Mouse (Mus musculus): ENCODE results near the gene Dydc2.
"Not testable (repeated sequence)": the region's sequence is repeated elsewhere in the genome, so short reads cannot be mapped to it uniquely, and the experiment has no call there.

Gene Dydc2

GRCm38 (mm10) chr14:41069108-41069507, at the start of gene Dydc2:
TSS of gene Dydc2 (minus strand) at chr14:41069208.
- DNase-seq (ENCODE audit: low spot score), result no peak

DNA sequence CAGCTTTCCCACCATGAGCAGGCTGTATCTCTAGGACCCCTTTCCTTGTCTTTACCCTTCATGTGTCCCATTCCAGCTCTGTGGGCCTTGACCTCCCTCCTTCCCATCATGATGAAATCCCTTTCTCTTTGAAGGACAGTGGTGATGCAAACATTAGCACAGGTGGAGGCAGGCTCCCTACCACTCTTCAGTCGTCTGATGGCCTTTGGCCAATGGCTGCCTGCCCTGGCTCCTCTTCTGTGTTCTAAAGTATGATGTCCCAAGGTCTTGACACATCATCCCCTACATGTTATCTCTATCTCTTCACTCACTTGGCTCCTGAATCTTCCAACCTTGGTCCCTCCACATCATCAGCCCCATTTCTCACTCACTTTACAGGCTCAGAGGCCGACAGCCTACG, 47.3 kb upstream of the Dydc2 start:
- DNase-seq (ENCODE audit: low spot score), result no peak

- DNase-seq (ENCODE audit: low spot score), result no peak
These were observed 43.9 kb upstream of the Dydc2 start for GRCm38 (mm10) chr14:41112944-41113343.

DNA sequence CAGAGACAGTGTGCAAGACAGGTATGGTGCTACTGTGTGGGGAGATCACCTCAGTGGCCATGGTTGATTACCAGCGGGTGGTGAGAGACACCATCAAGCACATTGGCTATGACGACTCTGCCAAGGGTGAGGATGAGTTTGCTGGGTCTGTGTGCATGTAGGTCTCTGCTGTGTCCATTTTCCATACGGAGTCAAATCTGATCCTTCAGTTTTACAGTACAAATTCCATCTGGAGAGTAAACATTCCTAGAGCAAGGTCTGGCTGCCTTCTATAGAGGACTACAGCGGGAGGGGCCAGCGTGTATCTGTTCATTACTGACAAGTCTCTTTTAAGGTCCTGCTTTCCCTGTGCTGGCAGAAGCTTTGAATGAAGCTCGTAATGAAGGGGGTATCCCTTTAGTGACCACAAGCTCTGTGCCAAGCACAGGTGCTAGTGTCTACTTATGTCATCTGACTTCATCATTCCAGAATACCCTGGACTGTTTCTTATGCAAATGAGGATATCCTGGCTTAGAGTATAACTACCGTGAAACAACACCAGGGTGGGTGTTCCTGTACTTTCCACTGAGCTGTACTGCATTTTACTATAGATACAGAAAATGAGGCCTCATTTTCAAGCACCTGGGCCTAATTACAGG, 42.1 kb upstream of the Dydc2 start:
- no peak for DNase-seq (ENCODE audit: low spot score)

GRCm38 (mm10) chr14:41104853-41105444, 35.9 kb upstream of the Dydc2 start, which contains the start of gene Mat1a:
TSS of gene Mat1a (plus strand) at chr14:41105035.
- no peak for DNase-seq (ENCODE audit: low spot score)

DNA sequence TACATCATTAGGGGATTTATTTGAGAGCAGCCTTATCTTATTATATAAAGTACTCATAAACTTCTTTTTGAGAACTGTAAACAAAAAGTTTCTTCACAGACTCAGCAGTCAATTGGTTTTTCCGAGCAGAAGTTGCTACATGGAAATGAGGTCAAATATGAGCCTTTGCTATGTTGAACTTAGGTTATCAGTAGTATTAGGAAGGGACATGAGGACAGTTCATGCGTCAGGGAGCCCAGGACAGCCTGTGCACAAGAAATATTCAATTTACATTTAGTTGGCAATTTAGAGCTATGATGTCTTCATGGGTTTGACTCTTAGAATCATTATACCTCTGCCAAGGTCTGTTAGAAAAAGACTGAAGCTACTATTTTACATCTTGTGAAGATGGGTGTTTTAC, 33.3 kb upstream of the Dydc2 start:
- no peak for DNase-seq (ENCODE audit: low spot score)

DNA sequence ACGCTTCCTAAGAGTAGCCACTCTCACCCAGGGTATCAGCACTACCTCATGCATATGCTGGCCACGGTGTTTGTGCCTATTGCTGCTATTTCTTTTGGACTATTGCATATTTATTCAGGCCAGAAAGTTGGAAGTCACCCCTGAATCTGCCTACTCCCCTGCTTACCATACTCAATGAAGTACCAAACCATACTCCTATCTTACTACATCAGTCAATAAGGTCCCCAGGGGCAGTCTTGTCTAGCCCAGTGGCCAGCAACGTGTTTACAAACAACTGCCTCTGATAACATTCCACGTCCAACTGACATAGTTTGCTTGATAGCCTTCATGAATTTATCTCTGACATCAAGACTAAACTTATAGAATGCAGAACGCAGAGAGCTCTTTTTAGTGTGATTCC, 32.2 kb upstream of the Dydc2 start:
- DNase-seq (ENCODE audit: low spot score), result no peak

DNA sequence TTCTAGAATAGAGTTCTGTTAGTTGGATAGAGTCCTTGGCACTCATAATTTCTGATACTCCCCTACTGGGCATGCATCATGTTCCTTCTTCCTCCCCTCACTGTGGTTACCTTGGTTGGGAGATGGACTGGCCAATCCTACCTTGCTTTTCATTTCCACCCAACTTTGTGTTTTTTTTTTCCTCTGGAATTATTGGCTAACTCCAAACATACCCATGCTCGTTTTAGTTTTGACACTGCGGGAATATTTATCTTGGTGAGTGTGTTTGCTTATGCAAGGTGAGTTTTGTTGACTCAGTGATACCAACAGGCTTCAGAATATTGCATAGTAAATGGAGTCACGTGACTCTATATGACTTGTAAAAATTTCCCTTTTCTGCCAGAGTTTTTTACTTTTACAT, 31.7 kb upstream of the Dydc2 start:
- DNase-seq (ENCODE audit: low spot score), result no peak

DNA sequence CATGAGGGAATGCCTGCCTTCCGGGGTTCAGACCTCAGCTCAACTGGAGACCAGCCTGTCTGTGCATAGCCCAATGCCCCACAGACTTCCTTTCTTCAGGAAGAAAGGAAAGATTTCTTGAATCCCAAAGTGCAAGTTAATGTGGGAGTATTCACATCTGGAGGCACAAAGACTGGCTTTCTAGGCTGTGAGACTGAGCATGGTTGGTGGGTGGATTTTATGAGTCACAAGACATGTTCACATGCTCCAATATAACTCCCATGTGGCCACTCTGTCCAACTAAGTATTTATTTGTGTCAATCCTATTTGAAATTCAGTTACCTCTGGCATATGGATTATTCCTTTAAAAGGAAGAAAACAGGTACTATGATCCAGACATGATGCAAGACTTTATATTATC, 29.7 kb upstream of the Dydc2 start:
- DNase-seq (ENCODE audit: low spot score), result no peak

DNA sequence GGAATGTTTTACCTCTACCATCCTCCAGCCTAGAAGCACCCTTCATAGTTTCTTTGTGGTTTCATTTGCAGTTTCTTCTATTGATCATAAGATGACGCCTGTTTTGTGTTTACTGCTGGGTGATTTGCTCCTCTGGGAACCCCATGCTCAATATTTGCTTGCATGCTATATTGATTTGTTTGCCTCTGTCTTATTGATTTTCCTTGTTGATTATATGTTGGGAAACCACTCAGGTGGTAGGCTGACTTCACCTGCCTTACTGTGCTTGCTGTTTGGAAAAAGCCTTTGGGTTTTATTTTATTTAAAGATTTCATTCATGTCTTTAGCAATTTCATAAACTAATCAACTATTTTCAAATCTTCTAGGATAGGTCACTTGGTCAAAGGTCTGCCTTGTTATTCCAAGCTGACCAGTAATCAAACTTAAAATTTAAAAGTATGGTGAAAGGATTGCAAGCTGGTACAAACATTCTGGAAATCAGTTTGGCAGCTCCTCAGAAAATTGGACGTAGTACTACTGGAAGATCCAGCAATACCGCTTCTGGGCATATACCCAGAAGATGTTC, 27.4 kb upstream of the Dydc2 start:
- no peak for DNase-seq (ENCODE audit: low spot score)

DNA sequence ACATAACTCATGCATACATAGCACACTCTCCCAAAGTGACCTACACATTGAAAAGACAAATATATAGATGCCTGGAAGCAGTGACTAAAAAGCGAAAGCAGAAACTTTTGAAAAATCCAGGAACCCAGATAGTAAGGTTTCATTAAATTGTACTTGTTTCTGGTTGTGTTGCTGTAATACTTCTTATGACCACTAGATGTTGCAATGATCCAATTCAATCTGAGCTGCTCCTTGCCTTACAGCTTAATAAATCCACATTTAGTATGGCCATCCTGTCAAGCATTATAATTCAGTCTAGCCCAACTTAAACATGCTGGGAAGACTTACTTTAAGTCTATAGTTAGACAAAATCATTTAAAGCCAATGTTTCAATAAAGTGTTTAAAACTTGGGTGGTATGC, 25.1 kb upstream of the Dydc2 start:
- DNase-seq (ENCODE audit: low spot score), result no peak

DNA sequence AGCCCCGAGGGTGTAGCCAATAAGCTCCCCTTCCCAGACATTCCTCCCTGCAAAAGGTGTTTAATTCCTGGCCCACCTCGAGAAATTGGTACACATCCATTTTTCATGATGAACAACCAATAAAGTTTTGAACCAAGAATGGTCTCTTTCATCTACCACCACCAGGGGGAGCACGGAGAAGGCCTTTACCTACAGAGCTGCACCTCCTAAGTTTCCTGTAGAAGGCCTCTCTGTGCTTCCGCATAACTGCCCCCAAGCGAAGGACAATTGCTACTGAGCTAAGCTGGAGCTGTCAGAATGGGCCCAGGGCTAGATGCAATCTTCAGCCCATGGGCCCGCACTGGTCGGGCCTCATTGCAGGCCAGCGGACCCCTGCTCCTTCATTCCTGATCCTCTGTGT, 21.8 kb upstream of the Dydc2 start:
- DNase-seq (ENCODE audit: low spot score), result no peak

DNA sequence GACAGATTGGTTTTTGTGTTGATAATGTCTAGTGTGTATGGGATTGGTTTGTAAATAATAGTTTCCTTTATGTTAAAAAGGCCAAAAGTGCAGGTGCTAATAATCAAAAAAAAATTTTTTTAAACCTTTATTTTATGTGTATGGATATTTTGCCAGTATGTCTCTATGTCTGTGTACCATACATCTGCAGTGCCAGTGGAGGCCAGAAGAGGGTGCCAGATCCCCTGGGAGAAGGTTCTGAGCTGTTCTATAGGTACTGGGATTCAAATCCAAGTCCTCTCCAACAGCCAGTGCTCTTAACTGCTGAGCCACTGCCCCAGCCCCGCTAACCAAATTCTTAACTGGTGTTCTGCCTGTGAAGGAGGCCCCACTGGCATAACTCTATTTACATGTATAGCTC, 18.5 kb upstream of the Dydc2 start:
- DNase-seq (ENCODE audit: low spot score), result no peak

- DNase-seq (ENCODE audit: low spot score), result no peak
These were observed 13.4 kb upstream of the Dydc2 start for GRCm38 (mm10) chr14:41082408-41082807.

GRCm38 (mm10) chr14:41072944-41073275, 3.9 kb upstream of the Dydc2 start:
- no peak for DNase-seq (ENCODE audit: low spot score)

- DNase-seq (ENCODE audit: low spot score), result peak; percentile 46
These were observed 3.4 kb upstream of the Dydc2 start, which contains the start of gene Dydc1 for GRCm38 (mm10) chr14:41072229-41072943. TSS of gene Dydc1 (plus strand) at chr14:41072911.

GRCm38 (mm10) chr14:41070343-41070742, 1.3 kb upstream of the Dydc2 start:
- no peak for DNase-seq (ENCODE audit: low spot score)

DNA sequence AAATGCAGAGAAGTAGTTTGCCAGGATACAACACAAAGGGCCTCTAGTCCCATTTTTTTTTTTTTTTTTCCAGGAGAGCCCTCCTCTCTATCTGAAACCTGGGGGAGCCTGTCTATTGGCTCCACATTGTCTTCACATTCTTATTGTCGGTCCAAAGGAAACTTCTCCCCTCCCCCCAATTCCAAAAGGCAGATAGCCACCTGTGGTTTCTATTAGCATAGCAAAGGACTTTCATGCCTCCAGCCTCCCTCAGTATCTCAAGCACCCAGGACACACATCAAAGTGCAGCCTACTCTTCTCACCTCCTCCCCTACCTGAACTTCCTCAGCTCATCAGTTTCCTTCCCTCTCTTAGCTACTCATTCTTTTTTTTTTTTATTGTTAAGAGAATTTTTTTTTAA, 2.6 kb downstream of the Dydc2 start:
- DNase-seq (ENCODE audit: low spot score), result no peak

DNA sequence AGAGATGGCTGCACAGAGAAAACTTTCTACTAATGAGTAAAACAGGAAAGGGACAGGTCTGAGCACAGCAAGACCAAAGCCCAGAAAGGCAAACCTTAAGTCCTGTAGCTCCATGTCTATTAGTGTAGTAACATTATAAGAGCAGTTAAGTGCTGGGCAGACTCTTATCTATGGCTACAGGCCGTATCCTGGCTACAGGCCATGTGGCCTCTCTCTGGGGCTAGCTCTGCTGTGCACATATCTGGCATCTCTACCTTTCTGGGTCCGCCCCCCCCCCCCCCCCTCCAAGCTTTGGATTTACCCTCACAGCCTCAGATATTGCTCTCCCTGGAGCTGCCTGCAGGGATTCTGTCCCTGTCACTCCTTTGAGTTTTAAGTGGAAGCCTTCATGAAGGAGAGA, 3.8 kb downstream of the Dydc2 start:
- DNase-seq (ENCODE audit: low spot score), result no peak

DNA sequence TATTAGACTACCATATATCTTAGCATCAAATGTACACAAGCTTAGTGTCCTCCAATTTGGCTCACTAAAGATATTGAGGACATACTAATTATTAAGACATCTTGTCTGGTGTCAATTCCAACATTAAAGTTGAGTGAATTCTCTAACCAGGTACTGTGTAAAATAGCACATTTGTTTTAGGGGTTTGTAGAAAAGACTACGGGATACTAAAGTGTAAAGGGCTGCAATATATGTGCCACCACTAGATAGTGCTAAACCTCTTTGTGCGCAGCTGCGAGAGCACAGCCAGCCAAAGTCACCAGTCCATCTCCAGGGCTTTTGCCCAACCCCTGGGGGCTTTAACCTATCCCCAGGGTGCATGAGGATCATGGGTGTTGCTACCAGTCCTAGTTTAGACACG, 15.8 kb downstream of the Dydc2 start:
- not testable (repeated sequence) for DNase-seq (ENCODE audit: low spot score)

DNA sequence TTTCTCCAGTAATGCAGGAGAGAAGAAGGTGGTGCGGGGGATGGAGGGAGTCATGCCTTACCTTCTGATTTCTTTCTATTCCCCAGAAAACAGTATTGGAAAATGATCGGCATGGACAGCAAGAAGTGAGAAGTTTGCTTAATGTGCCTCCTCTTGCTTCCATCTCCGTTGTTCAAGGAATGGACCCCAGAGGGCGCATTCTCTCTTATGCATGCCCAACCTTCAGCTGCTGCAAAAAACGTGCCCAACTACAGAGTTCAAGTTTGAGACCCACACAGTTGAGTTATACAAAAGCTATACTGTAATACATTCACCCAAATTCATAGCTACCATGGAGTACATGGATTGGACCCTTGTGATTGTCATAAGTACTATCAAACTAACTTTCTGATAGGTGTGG, 16.5 kb downstream of the Dydc2 start:
- DNase-seq (ENCODE audit: low spot score), result no peak

GRCm38 (mm10) chr14:41050471-41050870, 18.5 kb downstream of the Dydc2 start:
- DNase-seq (ENCODE audit: low spot score), result no peak

DNA sequence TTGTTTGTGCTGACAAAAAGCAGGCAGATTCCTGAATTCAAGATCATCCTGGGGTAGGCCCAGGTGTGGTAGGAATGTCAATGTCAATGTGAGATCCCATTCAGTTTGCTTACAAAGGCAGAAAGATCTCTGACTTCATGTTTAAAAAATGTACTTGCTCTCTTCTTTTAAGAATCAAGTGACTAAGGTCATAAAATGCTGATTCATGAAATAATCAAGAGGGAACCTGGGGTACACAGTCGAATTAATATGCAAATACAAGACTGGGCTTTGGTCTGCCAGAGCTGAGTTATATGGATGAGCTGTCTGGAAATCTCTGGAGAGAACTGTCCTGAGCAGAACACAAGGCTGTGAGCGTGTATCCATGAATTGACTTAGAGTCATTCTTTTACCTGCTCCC, 21.6 kb downstream of the Dydc2 start:
- DNase-seq (ENCODE audit: low spot score), result no peak
